Mouse (Mus musculus) adrenal gland, postnatal 10 days (tissue): ENCODE measurements at regions not wholly inside any gene's neighbourhood (a gene's known extent, or its start where the extent isn't known, plus 50 kb on each side); places are given as distances from the start of the nearest gene placed in this dataset.

Experiments used
- DNase-seq: peaks from one replicate; pipeline ENCODE4 v3.0.0; 2021; ENCODE audit warnings: mixed read lengths

DNA sequence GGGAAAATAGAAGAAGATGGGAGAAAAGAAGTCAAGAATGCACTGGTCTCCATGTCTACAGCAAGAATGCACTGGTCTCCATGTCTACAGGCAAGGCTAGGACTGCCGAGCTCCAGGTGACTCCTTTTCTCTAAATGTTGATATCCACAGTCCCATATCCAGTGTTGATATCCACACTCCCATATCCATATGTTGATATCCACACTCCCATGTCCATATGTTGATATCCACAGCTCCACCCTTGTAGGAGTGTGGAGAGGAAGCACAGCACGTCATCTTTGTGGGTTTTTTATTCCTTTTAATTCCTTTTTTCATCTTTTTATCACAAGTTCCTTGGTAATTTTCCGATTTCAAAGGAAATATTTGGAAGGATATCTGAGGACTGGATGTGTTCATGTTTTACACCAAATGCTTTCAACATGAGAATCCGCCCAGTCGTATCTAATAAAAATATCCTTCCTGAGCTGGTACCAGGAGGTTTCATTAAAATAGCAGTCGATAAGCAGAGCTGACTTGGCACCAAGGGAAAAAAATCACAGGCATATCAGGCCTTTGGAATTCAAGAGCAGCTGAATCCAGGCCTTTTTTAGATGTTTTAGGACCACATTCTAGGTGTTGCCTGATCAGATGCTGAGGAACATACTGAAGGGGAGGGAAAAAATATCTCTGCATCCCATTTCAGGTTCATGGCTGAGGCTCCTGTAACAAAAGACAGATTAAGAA lies 653.7 kb upstream of the Cdh11 start:
- no peak for DNase-seq

DNA sequence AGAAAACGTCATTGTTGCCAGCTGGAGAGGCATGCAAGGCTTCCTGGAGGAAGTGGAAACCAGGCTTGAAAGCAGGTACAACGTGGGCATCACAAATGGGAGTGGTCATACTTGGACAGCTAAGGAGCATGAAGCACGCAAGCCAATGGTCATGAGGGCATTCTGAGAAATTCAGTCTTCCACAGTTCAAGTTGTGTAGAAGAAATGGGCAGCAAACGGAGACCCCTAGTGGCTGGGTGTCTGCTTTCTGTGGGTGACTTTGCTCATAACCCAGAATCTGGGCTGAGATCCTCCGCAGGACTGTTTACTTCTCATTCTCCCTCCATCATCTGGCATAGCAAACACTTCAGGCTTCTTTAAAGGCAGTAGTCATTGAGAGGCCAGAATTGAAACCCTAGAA lies 655.7 kb upstream of the Cdh11 start:
- peak; percentile 46 for DNase-seq

- DNase-seq: no peak
Observed at GRCm38 (mm10) chr8:103442420-103443125, 657.1 kb upstream of the Cdh11 start.

DNA sequence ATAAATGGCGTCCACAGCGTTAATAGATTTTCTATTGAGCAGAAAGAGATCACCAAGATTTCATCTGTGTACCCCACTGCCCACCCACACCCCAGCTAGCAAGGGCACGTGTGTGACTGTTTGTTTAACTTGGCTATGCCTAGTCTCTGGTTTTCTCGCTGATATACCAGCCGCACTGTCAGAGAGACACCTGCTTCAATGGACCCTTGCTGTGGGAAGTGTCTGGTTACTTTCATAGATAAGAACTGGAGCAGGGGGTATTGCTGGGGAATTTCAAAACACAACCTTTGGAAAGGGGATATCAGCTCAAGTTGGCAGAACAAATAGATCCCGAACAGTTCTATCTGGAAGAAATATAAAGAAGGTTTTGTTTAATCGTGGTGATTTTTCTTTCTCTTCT lies 656.8 kb upstream of the Cdh5 start:
- DNase-seq: no peak

DNA sequence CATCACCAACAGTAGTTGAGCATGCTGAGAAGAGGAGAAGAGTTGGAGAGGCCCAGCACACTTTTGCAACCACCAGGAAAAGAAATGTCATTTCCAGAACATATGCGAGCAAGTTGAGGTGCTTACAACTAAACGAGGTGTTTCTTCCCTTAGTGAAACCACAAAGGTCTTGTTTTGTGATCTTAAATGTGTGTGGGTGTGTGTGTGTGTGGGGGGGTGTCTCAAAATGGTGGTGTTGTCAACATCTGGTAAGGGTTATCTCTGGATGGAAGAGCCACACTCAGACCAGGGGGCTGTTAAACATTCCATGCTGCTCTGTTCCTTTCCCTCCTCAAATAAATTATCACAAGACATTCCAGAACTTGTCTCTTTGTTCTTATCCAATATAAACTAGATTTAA lies 656.0 kb upstream of the Cdh5 start:
- DNase-seq: no peak

GRCm38 (mm10) chr8:103447916-103448315 lies 653.5 kb upstream of the Cdh5 start:
- no peak for DNase-seq

GRCm38 (mm10) chr8:103451381-103452018 lies 649.9 kb upstream of the Cdh5 start:
- no peak for DNase-seq

DNA sequence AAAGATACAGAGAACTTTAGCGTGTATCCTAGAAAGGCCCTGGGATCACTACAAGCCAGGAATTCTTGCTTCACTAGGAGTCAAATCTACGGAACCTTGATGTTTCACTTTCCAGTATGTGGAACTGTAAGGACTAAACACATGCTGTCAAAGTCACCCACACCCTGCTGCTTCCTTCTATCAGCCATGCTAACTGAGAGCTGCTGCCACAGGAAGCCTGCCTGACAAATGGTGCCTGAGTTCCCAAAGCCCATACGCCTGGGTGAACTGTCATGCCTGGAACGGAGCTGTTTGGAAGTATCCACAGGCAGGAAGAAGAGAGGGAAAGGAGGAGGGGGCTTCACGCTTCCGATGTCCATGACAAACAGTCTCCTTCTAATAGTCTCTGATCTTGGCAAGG lies 644.2 kb upstream of the Cdh5 start:
- DNase-seq: no peak

DNA sequence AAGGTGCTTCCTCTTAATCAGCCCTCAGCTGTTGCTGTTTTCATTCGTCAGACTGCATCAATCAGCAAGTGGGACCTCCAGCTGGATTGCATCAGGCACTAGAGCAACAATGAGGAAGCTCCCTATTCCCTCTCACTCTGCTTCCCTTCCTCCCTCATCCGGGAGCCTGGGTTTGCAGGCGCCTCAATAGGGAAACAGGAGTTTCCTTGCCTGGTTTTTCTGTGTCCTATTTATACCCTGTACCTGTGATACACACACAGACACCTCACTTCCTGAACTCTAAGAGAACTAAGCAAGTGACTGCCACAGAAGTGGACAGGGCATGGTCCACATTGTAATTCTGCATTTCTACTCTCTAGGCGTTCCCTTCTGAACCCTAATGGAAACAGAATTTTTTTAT lies 637.9 kb upstream of the Cdh5 start:
- no peak for DNase-seq

DNA sequence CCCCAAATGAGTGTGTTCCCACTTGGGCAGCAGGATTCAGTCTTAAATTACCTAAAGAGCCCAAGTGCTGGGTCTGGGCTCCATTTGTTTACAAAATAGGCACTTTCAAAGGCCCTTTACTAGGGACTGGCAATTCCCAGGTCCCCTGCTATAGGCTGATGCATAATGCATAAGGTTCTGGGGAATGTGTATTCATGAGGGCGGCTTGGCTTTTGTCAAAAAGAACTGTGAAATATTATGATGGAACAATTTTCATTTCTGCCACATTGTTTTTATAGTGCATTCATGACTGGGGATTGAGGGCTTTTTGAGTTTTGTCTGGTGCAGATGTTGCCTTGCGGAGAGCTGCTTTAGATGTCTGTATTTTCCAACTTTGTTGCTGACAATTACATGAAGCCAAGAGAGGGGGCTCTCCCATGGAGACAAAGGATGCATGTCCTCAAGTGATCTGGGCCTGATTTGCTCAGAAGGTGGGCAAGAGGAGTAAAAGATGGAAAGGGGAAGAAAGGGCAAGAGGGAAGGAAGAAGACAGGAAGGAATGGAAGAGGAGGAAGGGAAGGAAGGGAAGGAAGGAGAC lies 636.6 kb upstream of the Cdh5 start:
- DNase-seq: no peak

GRCm38 (mm10) chr8:103467536-103468160 lies 633.8 kb upstream of the Cdh5 start:
- peak; percentile 31 for DNase-seq

GRCm38 (mm10) chr8:103469049-103469448 lies 632.4 kb upstream of the Cdh5 start:
- DNase-seq: no peak

- no peak for DNase-seq
Observed at GRCm38 (mm10) chr8:103470316-103470715, 631.1 kb upstream of the Cdh5 start.

DNA sequence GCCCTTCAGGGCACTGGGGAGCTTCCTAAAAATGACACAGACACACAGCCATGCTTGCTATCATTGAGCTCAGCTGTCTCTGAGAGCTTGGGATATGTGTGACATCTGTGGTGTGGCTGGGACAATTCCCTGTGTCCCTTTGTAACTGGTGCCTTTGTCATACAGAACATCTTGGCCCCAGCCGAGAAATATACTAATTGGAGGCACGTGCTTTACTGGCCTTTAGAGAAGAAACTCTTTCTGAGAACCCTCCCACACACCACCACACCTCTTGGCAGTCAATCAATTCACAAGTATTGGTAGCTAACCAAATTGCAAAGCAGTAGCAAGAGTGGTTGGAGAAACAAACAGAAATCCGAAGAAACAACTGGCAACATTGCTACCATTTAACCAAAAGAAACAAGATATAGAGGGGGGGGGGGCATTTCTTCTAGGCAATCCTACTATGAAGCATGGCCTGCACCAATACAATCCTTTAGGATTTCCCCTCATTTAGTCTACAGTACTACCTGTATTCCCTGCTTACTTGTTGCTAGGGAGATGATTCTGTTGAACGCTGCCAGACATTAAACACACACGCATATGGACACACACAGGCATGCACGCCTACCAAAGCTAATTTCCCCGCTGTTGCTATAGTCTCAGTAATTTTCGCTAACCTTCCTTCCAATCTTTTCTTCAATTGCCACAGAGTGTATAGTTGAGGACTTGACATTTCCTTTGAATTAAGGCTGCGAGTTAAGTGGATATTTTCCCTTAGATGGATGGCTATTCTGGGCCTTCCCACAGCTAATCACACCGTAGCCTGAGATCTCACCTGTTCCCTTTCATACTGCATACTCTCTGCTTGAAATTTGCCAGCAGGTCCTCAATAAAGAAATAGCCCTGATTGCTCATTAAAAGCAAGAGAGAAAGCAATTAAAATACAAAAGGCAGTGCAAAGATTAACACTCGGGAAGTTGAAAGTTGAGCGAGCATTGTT lies 625.3 kb upstream of the Cdh5 start:
- DNase-seq: no peak

- peak; percentile 46 for DNase-seq
Observed at GRCm38 (mm10) chr8:103482033-103482720, 619.2 kb upstream of the Cdh5 start.

GRCm38 (mm10) chr8:103485441-103485840 lies 616.0 kb upstream of the Cdh5 start:
- no peak for DNase-seq

- no peak for DNase-seq
Observed at GRCm38 (mm10) chr8:103489411-103489810, 612.0 kb upstream of the Cdh5 start.

- no peak for DNase-seq
Observed at GRCm38 (mm10) chr8:103492914-103493517, 608.4 kb upstream of the Cdh5 start.

DNA sequence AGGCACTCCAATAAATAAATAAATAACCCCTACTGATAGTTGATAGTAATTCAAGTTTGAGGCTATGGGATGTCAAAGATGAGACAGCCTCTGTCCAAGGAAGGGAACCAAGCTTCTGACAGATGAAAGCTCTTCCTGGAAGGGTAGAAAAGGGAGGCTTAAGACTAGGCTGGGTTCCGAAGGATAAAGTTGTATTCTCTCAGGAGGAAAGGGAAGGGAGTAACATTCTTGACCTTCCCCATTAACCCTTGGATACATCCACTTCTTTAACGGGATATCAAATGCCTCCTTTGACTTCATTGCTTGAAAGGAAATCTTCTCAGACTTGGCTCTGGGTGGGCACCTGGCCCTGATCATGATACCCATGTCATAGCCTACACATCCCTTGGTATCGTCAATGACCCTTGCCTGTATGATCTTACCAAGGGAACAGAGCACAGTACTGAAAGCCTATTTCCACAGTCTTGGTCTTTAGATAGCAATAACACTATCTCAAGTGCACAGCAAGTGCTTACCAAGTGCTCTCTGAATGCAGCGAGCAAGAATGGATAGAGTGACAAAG lies 607.4 kb upstream of the Cdh5 start:
- DNase-seq: no peak

- no peak for DNase-seq
Observed at GRCm38 (mm10) chr8:103494670-103495069, 606.8 kb upstream of the Cdh5 start.
